Mouse (Mus musculus) lung, postnatal 0 days (tissue): ENCODE results near the gene Fars2.

Experiments
- CTCF ChIP-seq: IDR thresholded peaks from 2 replicates; pipeline ENCODE4 v1.5.1; 2016; ENCODE audit warnings: antibody characterized with exemption, mild to moderate bottlenecking
- EP300 ChIP-seq: IDR thresholded peaks from 2 replicates; pipeline ENCODE4 v1.6.1; 2016; ENCODE audit warnings: antibody characterized with exemption, mild to moderate bottlenecking, control low read depth

DNA sequence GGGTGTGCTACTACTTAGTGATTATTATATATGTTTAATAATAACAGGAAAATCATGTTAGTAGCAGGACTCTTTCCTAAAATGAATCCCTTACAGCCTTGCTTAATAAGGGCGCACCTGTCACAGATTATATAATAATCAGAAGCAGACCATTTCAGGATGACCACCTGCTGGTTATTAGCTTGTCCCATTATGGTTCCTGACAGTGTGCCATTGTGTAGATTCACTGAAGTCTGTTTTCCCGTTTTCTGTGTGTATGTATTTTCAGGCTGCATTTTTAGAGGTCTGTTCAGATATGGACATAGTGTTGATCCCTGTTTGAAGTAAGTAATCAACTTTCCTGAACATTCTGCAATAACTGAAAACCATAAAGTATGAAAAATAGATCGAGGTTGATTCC lies 136.7 kb downstream of the Fars2 start:
- TF ChIP-seq CTCF (no peak), EP300 (no peak)
